Mouse (Mus musculus) splenic B cell, adult 2 months (primary cell): Measurements from ENCODE around the gene Ms4a6c.
"Not testable (repeated sequence)": the region's sequence is repeated elsewhere in the genome, so short reads cannot be mapped to it uniquely, and the experiment has no call there.

Experiments used
- DNase-seq: peaks from one replicate; pipeline ENCODE4 v3.0.0-alpha.2; 2011; ENCODE audit warnings: low read depth, low spot score
- H3K27me3 ChIP-seq: 2 replicates; pipeline ENCODE4 v1.6.1; 2012; ENCODE audit warnings: mild to moderate bottlenecking, low read length, moderate library complexity, mixed read lengths; ENCODE audit not compliant: control insufficient read depth, poor library complexity, insufficient read depth, severe bottlenecking
- H3K36me3 ChIP-seq: 2 replicates; pipeline ENCODE4 v1.6.1; 2012; ENCODE audit warnings: mild to moderate bottlenecking, low read length, moderate library complexity, mixed read lengths; ENCODE audit not compliant: control insufficient read depth, poor library complexity, insufficient read depth, severe bottlenecking

Gene Ms4a6c

DNA sequence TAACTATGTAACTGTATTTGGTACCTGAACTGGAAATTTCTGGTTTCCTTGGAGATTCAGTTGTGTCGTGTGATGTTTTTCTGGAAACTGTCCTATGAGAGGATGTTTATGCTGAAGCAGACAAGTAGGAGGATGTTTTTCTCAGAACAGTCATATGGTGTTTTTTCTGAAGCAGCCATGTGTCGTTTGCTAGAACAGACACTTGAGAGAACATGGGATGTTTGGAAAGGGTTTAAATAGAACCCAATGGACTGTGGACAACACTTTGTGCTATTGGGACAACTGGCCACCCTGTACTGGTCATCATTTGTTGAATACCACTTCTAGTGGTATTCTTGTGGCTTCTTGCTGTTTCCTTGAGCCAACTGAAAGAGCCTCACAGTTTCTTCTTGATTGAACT is 16.6 kb downstream of the Ms4a6c start, which contains the start of gene Gm8369:
Gene Gm8369, plus strand, starts transcription at position 193 of the 400 bp plus-strand sequence.
- DNase-seq: peak; percentile 79
- peaks cover 2% of the 10 kb centered on the region; the same call in 1 of the 2 replicates for H3K36me3 ChIP-seq

DNA sequence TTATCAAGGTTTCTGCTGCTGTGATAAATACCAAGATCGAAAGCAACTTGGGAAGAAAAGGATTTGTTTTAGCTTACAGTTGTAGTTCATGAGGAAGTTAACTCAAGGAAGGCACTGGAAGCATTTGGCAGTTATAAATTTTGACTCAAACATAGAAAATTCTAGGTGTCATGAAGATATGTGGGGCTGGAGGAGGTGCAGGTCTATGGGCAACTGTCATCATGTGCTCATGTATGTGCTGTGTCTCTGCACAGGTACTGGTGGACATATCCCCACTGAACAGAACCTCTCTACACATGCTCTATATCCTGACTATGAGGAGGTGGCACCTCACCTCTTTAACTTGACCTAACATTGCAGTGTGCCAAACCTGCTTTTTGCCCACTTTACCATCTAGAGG is 17.4 kb downstream of the Ms4a6c start:
- DNase-seq: peak; percentile 39
- Histone ChIP-seq H3K36me3 (no peaks in the 10 kb centered on the region), H3K27me3 (no peaks in the 10 kb centered on the region)

More for the DNA sequence above, 16.6 kb downstream of the Ms4a6c start, which contains the start of gene Gm8369:
- no peaks in the 10 kb centered on the region for H3K27me3 ChIP-seq

DNA sequence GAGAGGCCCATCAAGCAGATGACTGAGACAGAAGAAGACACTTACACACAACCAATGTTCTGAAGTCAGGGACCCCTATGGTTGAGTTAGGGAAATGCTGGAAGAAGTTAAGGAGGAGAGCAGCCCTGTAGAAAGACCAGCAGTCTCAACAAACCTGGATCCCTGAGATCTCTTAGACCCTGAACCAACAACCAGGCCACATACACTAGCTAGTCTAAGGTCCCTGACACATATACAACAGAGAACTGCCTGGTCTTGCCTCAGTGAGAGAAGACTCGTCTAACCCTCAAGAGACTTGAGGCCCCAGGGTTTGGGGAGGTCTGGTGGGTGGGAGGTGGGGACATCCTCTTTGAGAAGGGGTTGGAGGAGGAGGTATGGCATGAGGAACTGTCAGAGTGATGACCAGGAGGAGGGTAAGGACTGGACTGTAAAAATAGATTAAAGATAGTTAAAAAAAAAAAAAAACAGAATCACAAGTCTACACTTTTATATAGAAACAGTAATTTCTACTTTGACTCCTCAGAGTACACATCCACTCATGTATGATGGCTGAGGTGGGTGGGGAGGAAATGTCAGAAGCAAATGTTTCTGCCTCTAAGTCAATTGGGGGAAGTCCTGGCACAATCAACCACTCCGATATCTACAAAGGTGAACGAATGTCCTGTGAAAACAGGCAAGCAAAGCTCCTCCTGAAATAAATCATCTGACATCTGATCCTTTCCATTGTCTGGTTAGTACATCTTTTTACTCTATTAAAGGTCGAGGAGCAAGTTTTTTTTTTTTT is 22.4 kb downstream of the Ms4a6c start:
- Histone ChIP-seq H3K27me3 (no peaks in the 10 kb centered on the region), H3K36me3 (no peaks in the 10 kb centered on the region)
- peak; percentile 89 for DNase-seq

DNA sequence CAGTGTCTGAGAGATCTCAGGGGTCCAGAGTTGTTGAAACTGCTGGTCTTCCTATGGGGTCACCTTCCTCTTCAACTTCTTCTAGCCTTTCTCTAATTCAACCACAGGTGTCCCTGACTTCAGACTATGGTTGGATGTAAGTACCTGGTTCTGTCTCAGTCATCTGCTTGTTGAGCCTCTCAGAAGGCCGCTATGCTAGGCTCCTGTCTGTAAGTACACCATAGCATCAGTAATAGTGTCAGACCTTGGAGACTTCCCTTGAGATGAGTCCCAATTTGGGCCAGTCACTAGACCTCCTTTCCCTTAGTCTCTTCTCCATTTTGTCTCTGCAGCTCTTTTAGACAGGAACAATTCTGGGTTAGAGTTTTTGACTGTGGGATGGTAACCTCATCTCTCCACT is 23.5 kb downstream of the Ms4a6c start:
- Histone ChIP-seq H3K27me3 (no peaks in the 10 kb centered on the region), H3K36me3 (peaks cover 1% of the 10 kb centered on the region; the same call in 1 of the 2 replicates)
- DNase-seq: peak; percentile 56

DNA sequence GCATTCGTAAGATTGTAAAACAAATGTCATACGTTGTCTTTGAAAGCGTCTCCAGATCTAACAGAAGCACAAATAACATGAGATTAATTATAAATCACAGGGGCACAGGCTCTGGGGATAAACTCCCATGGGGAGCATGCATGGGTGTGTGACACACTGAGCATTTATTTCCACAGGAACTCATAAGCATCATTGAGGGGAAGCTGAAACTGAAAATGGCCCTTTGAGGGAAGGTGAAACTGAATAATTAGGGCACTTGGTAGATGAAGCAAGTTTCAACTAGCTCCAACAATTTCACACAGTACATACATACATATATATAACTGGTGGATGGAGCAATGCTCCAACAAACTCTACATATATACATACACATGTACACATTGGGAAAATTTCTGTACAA is 25.4 kb downstream of the Ms4a6c start:
- H3K36me3 ChIP-seq: peaks cover 3% of the 10 kb centered on the region; the same call in 1 of the 2 replicates
- DNase-seq: peak; percentile 92
- no peaks in the 10 kb centered on the region for H3K27me3 ChIP-seq

DNA sequence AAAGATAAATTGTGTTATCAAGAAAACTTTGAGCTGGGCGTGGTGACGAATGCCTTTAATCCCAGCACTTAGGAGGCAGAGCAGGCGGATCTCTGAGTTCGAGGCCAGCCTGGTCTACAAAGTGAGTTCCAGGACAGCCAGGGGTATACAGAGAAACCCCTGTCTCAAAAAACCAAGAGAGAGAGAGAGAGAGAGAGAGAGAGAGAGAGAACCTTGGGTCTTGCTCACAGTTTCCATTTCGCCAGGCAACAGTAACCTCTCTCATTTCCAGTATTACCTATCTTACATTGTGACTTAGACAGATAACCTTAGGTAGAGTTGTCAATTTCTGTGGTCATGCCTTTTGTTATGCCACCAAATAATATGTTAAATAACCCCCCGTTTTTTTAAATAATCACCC is 27.2 kb downstream of the Ms4a6c start:
- peaks cover 3% of the 10 kb centered on the region; the same call in 1 of the 2 replicates for H3K36me3 ChIP-seq
- DNase-seq: no peak
- no peaks in the 10 kb centered on the region for H3K27me3 ChIP-seq

DNA sequence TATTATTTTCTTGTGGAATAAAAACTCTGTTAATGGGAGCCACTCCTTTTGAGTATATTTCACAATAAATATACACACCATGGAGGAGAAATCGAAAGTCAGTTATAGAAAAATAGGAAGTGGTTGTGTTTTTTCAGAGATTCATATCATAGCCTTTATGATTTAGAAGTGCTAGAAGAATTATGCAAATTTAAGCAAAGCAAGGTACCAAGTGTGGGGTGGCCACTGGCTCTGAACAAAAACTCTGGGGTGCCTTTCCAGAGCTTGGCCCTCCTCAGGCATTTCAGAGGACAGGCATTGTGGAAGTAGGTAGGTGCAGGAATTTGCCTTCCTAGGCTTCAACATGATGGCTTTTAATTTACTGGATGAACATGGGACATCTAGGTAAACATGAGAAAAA is 28.1 kb downstream of the Ms4a6c start:
- peak; percentile 75 for DNase-seq
- H3K36me3 ChIP-seq, H3K27me3 ChIP-seq: not testable (repeated sequence)

DNA sequence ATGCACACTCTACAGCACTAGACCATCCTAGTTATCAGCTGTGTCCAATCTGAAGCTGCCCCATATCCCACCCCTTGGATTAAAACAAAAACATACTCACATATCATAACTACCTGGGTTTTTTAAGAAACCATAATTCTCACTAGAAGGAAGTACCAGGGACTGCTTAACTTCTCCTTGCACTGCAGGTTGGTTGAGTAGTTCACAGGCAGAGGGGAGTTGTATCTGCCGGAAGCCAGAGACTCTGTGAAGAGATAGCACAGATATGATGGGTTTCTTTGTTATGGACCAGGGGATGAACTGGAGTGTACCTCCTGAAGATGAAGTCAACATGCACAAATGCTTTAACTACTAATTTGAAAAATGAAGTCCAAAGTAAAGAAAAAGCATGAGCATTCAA is 31.6 kb downstream of the Ms4a6c start:
- peaks cover 5% of the 10 kb centered on the region; the same call in 1 of the 2 replicates for H3K36me3 ChIP-seq
- peak; percentile 40 for DNase-seq

DNA sequence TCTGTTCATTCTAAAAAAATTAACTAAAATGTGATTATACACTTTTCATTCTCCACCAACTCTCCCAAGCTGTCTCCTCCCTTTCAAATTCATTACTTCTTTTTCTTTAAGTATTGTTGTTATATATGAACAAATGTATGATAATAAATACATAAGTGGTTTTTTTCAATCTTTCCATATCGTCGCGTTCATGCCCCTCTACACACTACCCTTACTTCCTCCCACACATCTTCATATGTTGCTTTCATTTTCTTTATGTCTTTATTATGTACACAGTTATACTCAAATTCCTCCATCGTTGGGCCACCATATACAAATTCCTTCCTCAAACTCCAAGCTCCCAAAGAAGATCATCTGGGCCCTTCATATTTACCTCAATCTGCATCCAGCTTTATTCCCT is 32.2 kb downstream of the Ms4a6c start:
- peak; percentile 59 for DNase-seq
- H3K36me3 ChIP-seq: peaks cover 8% of the 10 kb centered on the region; the same call in 1 of the 2 replicates
- H3K27me3 ChIP-seq: no peaks in the 10 kb centered on the region

More for the DNA sequence above, 31.6 kb downstream of the Ms4a6c start:
- no peaks in the 10 kb centered on the region for H3K27me3 ChIP-seq

DNA sequence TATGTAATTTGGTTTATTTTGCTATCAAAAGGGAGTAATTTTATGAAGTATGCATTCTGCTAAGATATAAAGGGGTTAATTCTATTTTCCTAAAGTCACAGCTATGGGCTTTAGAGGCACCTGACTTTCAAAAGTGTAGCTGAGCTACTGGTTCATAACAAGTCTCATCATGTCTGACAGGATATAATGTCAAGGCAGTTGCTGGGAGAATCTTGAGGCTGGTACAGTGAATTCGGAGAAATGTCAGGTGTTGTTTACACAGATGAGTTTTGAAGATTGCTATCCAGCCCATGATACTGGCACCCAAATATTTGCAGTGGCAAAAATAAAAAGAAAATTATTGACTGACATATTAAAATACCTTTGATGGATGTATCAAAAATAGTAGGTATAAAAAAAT is 35.7 kb downstream of the Ms4a6c start:
- Histone ChIP-seq H3K36me3 (peaks cover 6% of the 10 kb centered on the region; the same call in 1 of the 2 replicates), H3K27me3 (no peaks in the 10 kb centered on the region)
- no peak for DNase-seq

DNA sequence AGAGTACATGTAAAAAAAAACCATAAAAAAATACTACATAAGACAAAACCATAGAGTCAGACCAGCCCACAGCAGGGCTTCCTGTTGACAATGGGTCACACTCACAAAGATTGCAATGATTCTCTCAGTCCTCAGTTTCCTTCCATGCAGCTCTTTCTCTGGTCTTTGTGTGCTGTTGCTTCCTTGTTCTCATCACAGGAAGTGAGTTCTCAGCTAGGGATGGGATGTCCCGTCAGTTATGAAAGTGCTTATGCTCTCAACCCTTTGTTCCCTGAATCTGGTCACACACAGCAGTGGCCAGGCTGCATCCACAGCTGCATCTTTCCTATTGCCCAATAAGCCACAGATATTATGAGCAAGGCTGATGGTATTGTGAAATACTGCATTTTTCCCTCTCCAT is 44.3 kb downstream of the Ms4a6c start:
- DNase-seq: no peak
- H3K36me3 ChIP-seq: peaks cover 3% of the 10 kb centered on the region; the same call in 1 of the 2 replicates

DNA sequence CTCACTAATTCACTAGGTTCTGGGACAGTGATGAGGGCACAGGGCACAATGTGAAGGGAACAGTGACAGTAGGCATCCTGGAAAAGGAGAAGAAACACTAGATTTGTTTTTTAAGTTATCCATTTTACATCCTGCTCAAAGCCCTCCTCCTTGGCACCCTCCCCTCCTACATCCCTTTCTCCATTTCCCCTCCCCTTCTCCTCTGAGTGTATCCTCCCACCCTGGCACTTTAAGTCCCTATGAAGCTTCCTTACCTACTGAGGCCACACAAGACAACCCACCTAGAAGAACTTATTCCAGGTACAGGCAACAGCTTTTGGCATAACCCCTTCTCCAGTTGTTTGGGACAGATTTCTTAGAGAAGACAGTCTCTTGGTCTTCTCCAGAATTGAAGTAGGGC is 47.1 kb downstream of the Ms4a6c start, which contains the start of gene Ms4a6b:
Gene Ms4a6b, plus strand, starts transcription at position 267 of the 400 bp plus-strand sequence.
- Histone ChIP-seq H3K36me3 (0 out of 2 replicates have a peak, but pooled peaks cover 2% of the 10 kb centered on the region), H3K27me3 (no peaks in the 10 kb centered on the region)
- no peak for DNase-seq

More for the DNA sequence above, 44.3 kb downstream of the Ms4a6c start:
- H3K27me3 ChIP-seq: no peaks in the 10 kb centered on the region

DNA sequence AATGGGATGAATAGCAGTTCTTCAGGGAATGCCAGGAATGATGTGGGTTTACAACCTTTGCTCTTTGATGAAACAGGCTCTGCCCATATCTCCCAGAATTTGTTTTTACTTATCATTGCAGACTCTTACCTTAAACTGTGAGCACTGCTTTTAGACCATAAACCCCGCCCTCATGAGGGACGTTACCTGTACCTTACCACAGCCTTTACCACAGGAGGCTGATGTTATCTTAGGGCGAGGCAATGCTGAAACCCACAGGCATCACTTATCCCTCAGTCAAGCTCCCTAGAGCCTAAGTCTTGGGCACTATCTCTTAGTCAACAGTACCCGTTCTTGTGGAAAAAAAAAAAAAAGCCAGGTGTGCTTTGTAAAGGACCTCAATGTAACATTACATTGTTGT is 47.7 kb downstream of the Ms4a6c start:
- DNase-seq: no peak
- H3K27me3 ChIP-seq: no peaks in the 10 kb centered on the region
- H3K36me3 ChIP-seq: 0 out of 2 replicates have a peak, but pooled peaks cover 2% of the 10 kb centered on the region

DNA sequence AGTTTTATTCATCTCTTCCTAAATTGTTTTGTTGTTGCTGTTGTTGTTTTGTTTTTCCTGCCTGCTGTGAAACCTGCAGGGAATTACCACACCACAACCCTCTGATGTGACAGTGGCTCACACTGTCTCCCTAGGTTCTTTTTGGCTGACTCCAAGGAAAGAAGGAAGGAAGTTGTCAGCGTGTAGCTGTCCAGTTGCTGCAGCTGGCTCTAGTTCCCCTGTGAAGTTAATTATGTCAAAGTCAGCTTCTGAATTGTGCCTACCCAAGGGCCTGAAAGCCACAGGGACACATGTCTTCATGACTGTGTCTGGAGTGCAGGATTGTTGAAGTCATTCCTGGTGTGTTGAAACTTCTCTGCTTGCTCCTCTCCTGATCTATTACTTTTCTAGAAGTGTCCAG is 48.2 kb downstream of the Ms4a6c start:
- H3K36me3 ChIP-seq, DNase-seq, H3K27me3 ChIP-seq: not testable (repeated sequence)

DNA sequence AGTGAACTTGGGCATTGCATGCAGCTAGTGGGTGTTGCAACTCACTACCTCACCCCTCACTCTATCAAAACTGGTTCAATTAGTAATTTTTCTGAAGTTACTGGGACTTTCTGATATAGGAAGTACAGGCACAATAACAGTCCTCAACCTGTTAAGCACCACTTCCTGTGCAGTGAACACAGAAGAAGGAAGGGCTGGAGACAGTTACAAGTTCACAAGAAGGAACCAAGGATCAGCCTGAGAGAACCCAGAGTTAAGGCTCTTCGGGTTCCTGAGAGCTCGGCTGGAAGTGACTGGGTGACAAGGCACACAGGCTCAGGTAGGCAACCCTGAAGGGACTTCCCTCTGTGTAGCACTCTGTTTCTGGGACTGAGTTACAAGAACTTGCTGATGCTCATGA is 49.2 kb downstream of the Ms4a6c start:
- not testable (repeated sequence) for H3K27me3 ChIP-seq, H3K36me3 ChIP-seq
- DNase-seq: peak; percentile 43
